37 mouse cellular contexts compared by ENCODE assay signal in the genomic region with DNA sequence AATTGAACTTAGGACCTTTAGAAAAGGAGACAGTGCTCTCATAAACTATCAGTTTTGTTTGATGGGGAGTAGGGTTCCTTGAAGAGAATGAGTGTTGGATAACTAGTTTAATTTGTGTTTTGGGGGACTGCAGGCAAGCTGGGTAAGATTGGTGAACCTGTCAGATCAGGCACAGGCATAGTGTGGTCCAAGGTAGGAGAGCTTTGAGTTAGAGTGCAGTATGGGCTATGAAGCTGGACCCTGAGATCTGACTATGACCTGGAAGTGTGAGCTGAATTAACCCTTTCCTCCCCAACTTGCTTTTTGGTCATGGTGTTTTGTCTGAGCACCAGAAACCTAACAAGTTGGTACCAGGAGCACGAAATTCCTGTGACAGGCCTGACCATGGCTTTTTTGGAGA. TPM values are rescaled to one million over a fixed set of nuclear protein-coding genes. Genes with fewer than 3 reads are reported as not detected.
"Had no signal": no experiment of that assay in that cellular context is flagged by ENCODE, and none has a peak within 500 bp of the region (broad histone marks: within the 10 kb centered on the region; RNA-seq: fewer than 3 reads in every experiment).

No protein-coding gene starts in this region.

- H3K27me3 ChIP-seq: heart, embryonic 12.5 days; heart, embryonic 13.5 days; heart, embryonic 15.5 days; hindbrain, embryonic 12.5 days; hindbrain, embryonic 13.5 days; hindbrain, embryonic 15.5 days; intestine, embryonic 15.5 days; kidney, embryonic 15.5 days had no signal

- H3K27ac ChIP-seq: heart, embryonic 10.5 days; heart, embryonic 13.5 days; heart, embryonic 15.5 days; hindbrain, embryonic 10.5 days; hindbrain, embryonic 12.5 days; hindbrain, embryonic 13.5 days; hindbrain, embryonic 14.5 days; hindbrain, embryonic 15.5 days; hindbrain, postnatal 0 days; intestine, embryonic 15.5 days; kidney, embryonic 15.5 days; kidney, postnatal 0 days; layer of hippocampus, adult 2 months had no signal

- H3K4me2 ChIP-seq: heart, embryonic 11.5 days; heart, embryonic 12.5 days; heart, embryonic 13.5 days; heart, embryonic 15.5 days; hindbrain, embryonic 12.5 days; hindbrain, embryonic 13.5 days; hindbrain, embryonic 14.5 days; hindbrain, embryonic 15.5 days; intestine, embryonic 15.5 days; kidney, embryonic 15.5 days had no signal

- H3K4me1 ChIP-seq: heart, embryonic 10.5 days; heart, embryonic 12.5 days; heart, embryonic 13.5 days; heart, embryonic 15.5 days; hindbrain, embryonic 10.5 days; hindbrain, embryonic 12.5 days; hindbrain, embryonic 13.5 days; hindbrain, embryonic 15.5 days; intestine, embryonic 15.5 days; kidney, embryonic 15.5 days had no signal

- ATAC-seq: hindbrain, embryonic 16.5 days; hindbrain, postnatal 0 days; inflammation-experienced regulatory T-cells, adult 6 months; intestine, embryonic 15.5 days; intestine, embryonic 16.5 days; intestine, postnatal 0 days had no signal

- H3K4me3 ChIP-seq: heart, embryonic 10.5 days; heart, embryonic 12.5 days; heart, embryonic 13.5 days; heart, embryonic 15.5 days; hindbrain, embryonic 10.5 days; hindbrain, embryonic 12.5 days; hindbrain, embryonic 13.5 days; hindbrain, embryonic 15.5 days; intestine, embryonic 15.5 days; kidney, embryonic 15.5 days; layer of hippocampus, adult 2 months had no signal

- H3K9me3 ChIP-seq: heart, embryonic 10.5 days; heart, embryonic 12.5 days; heart, embryonic 13.5 days; heart, embryonic 15.5 days; hindbrain, embryonic 10.5 days; hindbrain, embryonic 12.5 days; hindbrain, embryonic 13.5 days; hindbrain, embryonic 15.5 days; intestine, embryonic 15.5 days; kidney, embryonic 15.5 days had no signal

- H3K9ac ChIP-seq: heart, embryonic 12.5 days; heart, embryonic 13.5 days; heart, embryonic 15.5 days; hindbrain, embryonic 12.5 days; hindbrain, embryonic 13.5 days; hindbrain, embryonic 14.5 days; hindbrain, embryonic 15.5 days; intestine, embryonic 15.5 days; kidney, embryonic 15.5 days had no signal

- DNase-seq: heart, postnatal 10 days; heart, postnatal 14 days; heart, postnatal 36 days; heart, postnatal 4 days; kidney, adult 11 months; kidney, adult 18-20 months; kidney, adult 2 months; kidney, adult 8-10 months; kidney, adult 9 months; kidney, postnatal 10 days; kidney, postnatal 14 days; kidney, postnatal 25 days; kidney, postnatal 36 days; kidney, postnatal 4 days; layer of hippocampus, adult 9-11 months; layer of hippocampus, postnatal 36 days had no signal

- H3K36me3 ChIP-seq: hindbrain, embryonic 15.5 days had no signal

RNA-seq across cellular contexts. Expression of gene Gjd3, which starts 31.0 kb away (rescaled TPM):
- total RNA-seq: hematopoietic stem cell, adult 5-6 weeks had no signal
- polyA plus RNA-seq: inflammation-experienced regulatory T-cells, adult 6 months; intestine, embryonic 16.5 days; kidney, embryonic 14.5 days had no signal
